Mouse (Mus musculus) intestine, postnatal 0 days (tissue): ENCODE measurements around the gene Ccdc34. TPM values are rescaled to one million over a fixed set of nuclear protein-coding genes. Genes with fewer than 3 reads are reported as not detected.

Experiments
- ATAC-seq: fragments of 200-750 bp; cut with Nextera tagmentation; 2 replicates; pipeline ENCODE4 v1.8.0; 2017; ENCODE audit warnings: mild to moderate bottlenecking, moderate TSS enrichment, moderate library complexity
- H3K27ac ChIP-seq: fragments of 300-500 bp; sonication (generic); 2 replicates; pipeline ENCODE4 v1.5.1; 2014; ENCODE audit warnings: mild to moderate bottlenecking, low read depth, low read length, moderate library complexity
- H3K27me3 ChIP-seq: fragments of 300-500 bp; sonication (generic); replicated peaks from 2 replicates; pipeline ENCODE4 v1.6.1; 2014; ENCODE audit warnings: low read length, mixed read lengths; ENCODE audit not compliant: control insufficient read depth, insufficient read depth
- H3K36me3 ChIP-seq: fragments of 300-500 bp; sonication (generic); 2 replicates; pipeline ENCODE4 v1.6.1; 2014; ENCODE audit warnings: mild to moderate bottlenecking, moderate library complexity; ENCODE audit not compliant: control insufficient read depth, insufficient read depth
- H3K4me1 ChIP-seq: fragments of 300-500 bp; sonication (generic); replicated peaks from 2 replicates; pipeline ENCODE4 v1.6.1; 2014; ENCODE audit warnings: antibody characterized with exemption, low read length, mixed read lengths; ENCODE audit not compliant: control insufficient read depth, insufficient read depth
- H3K4me2 ChIP-seq: fragments of 300-500 bp; sonication (generic); replicated peaks from 2 replicates; pipeline ENCODE4 v1.6.1; 2014; ENCODE audit warnings: low read depth, mild to moderate bottlenecking, moderate library complexity
- H3K4me3 ChIP-seq: fragments of 300-500 bp; sonication (generic); 2 replicates; pipeline ENCODE4 v1.5.1; 2014; ENCODE audit warnings: low read depth, low read length
- H3K9ac ChIP-seq: fragments of 300-500 bp; sonication (generic); 2 replicates; pipeline ENCODE4 v1.6.1; 2014; ENCODE audit warnings: mild to moderate bottlenecking, low read depth, low read length
- H3K9me3 ChIP-seq: fragments of 300-500 bp; sonication (generic); 2 replicates; pipeline ENCODE4 v1.6.1; 2016; ENCODE audit warnings: mixed run types; ENCODE audit not compliant: control insufficient read depth
- CTCF ChIP-seq: sonication (generic); IDR thresholded peaks from 2 replicates; pipeline ENCODE4 v1.5.1; 2016; ENCODE audit warnings: low read depth, mild to moderate bottlenecking, control low read depth, antibody characterized with exemption, moderate library complexity
- WGBS: fragments of 180-500 bp; shearing (Covaris S2); extraction: QIAGEN DNeasy Blood & Tissue Kit; methylation state at CpG from one replicate; pipeline ENCODE4 v1.1.7; 2014; 5-methylcytosine and 5-hydroxymethylcytosine counted together
- polyA plus RNA-seq: library from polyadenylated mRNA; unstranded; fragments of >200 nt; fragmentation: Nextera tagmentation; extraction: Ambion mirVana; gene quantifications from 2 replicates; pipeline ENCODE4 v1.2.1, GENCODE M21; 2015

Gene Ccdc34
- polyA plus RNA-seq, 1 experiment from 2014 or later: 25.3 TPM

GRCm38 (mm10) chr2:110191186-110191690 is 173.6 kb downstream of the Ccdc34 start:
- WGBS: 24% methylated on average over 4 of the region's 4 CpGs

GRCm38 (mm10) chr2:110191965-110192701 is 174.5 kb downstream of the Ccdc34 start:
- ATAC-seq: peak; percentile 89
- Histone ChIP-seq H3K27me3 (no peaks in the 10 kb centered on the region), H3K9ac (no peak overlapping the region), H3K4me1 (0 out of 2 replicates have a peak, but pooled peaks cover 3% of the 10 kb centered on the region), H3K27ac (peak overlapping the region; percentile 65), H3K9me3 (no peaks in the 10 kb centered on the region), H3K4me2 (peak overlapping the region; percentile 55), H3K36me3 (no peaks in the 10 kb centered on the region), H3K4me3 (no peak overlapping the region)
- peak; percentile 33 for TF ChIP-seq CTCF
- WGBS: 15% methylated on average over 15 of the region's 15 CpGs

More at GRCm38 (mm10) chr2:110191186-110191690, 173.6 kb downstream of the Ccdc34 start:
- no peak for TF ChIP-seq CTCF
- Histone ChIP-seq H3K27ac (peak overlapping the region; percentile 47), H3K9me3 (no peaks in the 10 kb centered on the region), H3K4me2 (0 out of 2 replicates have a peak overlapping the region, but pooled peaks have one; percentile 55), H3K27me3 (no peaks in the 10 kb centered on the region), H3K4me3 (no peak overlapping the region), H3K9ac (no peak overlapping the region), H3K36me3 (no peaks in the 10 kb centered on the region), H3K4me1 (0 out of 2 replicates have a peak, but pooled peaks cover 3% of the 10 kb centered on the region)
- ATAC-seq: no peak

- H3K9me3 ChIP-seq: no peaks in the 10 kb centered on the region
- H3K9ac ChIP-seq: no peak overlapping the region
- peak; percentile 54 for TF ChIP-seq CTCF
- H3K4me2 ChIP-seq: peak overlapping the region; percentile 55
- H3K27ac ChIP-seq: peak overlapping the region; percentile 37; the same call in 1 of the 2 replicates
- 16% methylated on average over 3 of the region's 3 CpGs for WGBS
- H3K4me1 ChIP-seq: 0 out of 2 replicates have a peak, but pooled peaks cover 3% of the 10 kb centered on the region
- H3K36me3 ChIP-seq: no peaks in the 10 kb centered on the region
- H3K4me3 ChIP-seq: no peak overlapping the region
- ATAC-seq: peak; percentile 12; the same call in 1 of the 2 replicates
- H3K27me3 ChIP-seq: no peaks in the 10 kb centered on the region
These were observed 175.2 kb downstream of the Ccdc34 start for GRCm38 (mm10) chr2:110192702-110193312.

- WGBS: 58% methylated on average over 2 of the region's 2 CpGs
- Histone ChIP-seq H3K4me2 (no peak overlapping the region), H3K4me3 (no peak overlapping the region), H3K36me3 (no peaks in the 10 kb centered on the region), H3K4me1 (0 out of 2 replicates have a peak, but pooled peaks cover 3% of the 10 kb centered on the region), H3K9me3 (no peaks in the 10 kb centered on the region), H3K27ac (no peak overlapping the region), H3K27me3 (no peaks in the 10 kb centered on the region), H3K9ac (no peak overlapping the region)
- no peak for TF ChIP-seq CTCF
- ATAC-seq: no peak
These were observed 178.9 kb downstream of the Ccdc34 start for GRCm38 (mm10) chr2:110196551-110196950.

- WGBS: 15% methylated on average over 1 of the region's 1 CpGs
- Histone ChIP-seq H3K4me1 (0 out of 2 replicates have a peak, but pooled peaks cover 4% of the 10 kb centered on the region), H3K9me3 (no peaks in the 10 kb centered on the region), H3K4me2 (no peak overlapping the region), H3K4me3 (no peak overlapping the region), H3K27me3 (no peaks in the 10 kb centered on the region), H3K9ac (no peak overlapping the region), H3K27ac (no peak overlapping the region), H3K36me3 (no peaks in the 10 kb centered on the region)
- ATAC-seq: no peak
- no peak for TF ChIP-seq CTCF
These were observed 182.0 kb downstream of the Ccdc34 start for GRCm38 (mm10) chr2:110199648-110200047.

- Histone ChIP-seq H3K27ac (no peak overlapping the region), H3K9me3 (no peaks in the 10 kb centered on the region), H3K4me2 (no peak overlapping the region), H3K4me3 (no peak overlapping the region), H3K9ac (no peak overlapping the region), H3K36me3 (no peaks in the 10 kb centered on the region), H3K27me3 (no peaks in the 10 kb centered on the region), H3K4me1 (0 out of 2 replicates have a peak, but pooled peaks cover 4% of the 10 kb centered on the region)
- ATAC-seq: no peak
- no peak for TF ChIP-seq CTCF
- 60% methylated on average over 4 of the region's 4 CpGs for WGBS
These were observed 184.2 kb downstream of the Ccdc34 start for GRCm38 (mm10) chr2:110201770-110202169.
